Mouse (Mus musculus): ENCODE data around the gene Nckap5.

GRCm38 (mm10) chr1:126677280-126677679 is 153.3 kb downstream of the Nckap5 start:
- TF ChIP-seq CTCF (IDR thresholded peaks at IDR 0.05; ENCODE audit: low read depth) (no peak), EP300 (IDR thresholded peaks at IDR 0.05; ENCODE audit: low read depth) (no peak)

Measured in liver, postnatal 0 days (tissue).